Mouse (Mus musculus): ENCODE results near the gene Trmt2b.
"Not testable (repeated sequence)": the region's sequence is repeated elsewhere in the genome, so short reads cannot be mapped to it uniquely, and the experiment has no call there.

Gene Trmt2b

GRCm38 (mm10) chrX:134276275-134277160 is at the start of gene Trmt2b:
Trmt2b (minus strand) TSS chrX:134276984.
- DNase-seq (ENCODE audit: low read depth, low spot score) = peak; percentile 73

GRCm38 (mm10) chrX:134319153-134319932 is 42.6 kb upstream of the Trmt2b start:
- DNase-seq (ENCODE audit: low read depth, low spot score) = peak; percentile 65

GRCm38 (mm10) chrX:134311193-134311592 is 34.4 kb upstream of the Trmt2b start:
- not testable (repeated sequence) for DNase-seq (ENCODE audit: low read depth, low spot score)

- peak; percentile 75 for DNase-seq (ENCODE audit: low read depth, low spot score)
These were observed 31.5 kb upstream of the Trmt2b start for GRCm38 (mm10) chrX:134308275-134308634.

GRCm38 (mm10) chrX:134307534-134308274 is 30.9 kb upstream of the Trmt2b start, which contains the start of gene Cenpi:
Cenpi (plus strand) TSS chrX:134308084.
- peak; percentile 85 for DNase-seq (ENCODE audit: low read depth, low spot score)

- DNase-seq (ENCODE audit: low read depth, low spot score) = no peak
These were observed 26.5 kb upstream of the Trmt2b start for GRCm38 (mm10) chrX:134303287-134303686.

GRCm38 (mm10) chrX:134300219-134300618 is 23.4 kb upstream of the Trmt2b start:
- DNase-seq (ENCODE audit: low read depth, low spot score) = peak; percentile 29

- DNase-seq (ENCODE audit: low read depth, low spot score) = no peak
These were observed 20.4 kb upstream of the Trmt2b start for GRCm38 (mm10) chrX:134297195-134297594.

- no peak for DNase-seq (ENCODE audit: low read depth, low spot score)
These were observed 20.0 kb upstream of the Trmt2b start for GRCm38 (mm10) chrX:134296737-134297136.

GRCm38 (mm10) chrX:134296301-134296700 is 19.5 kb upstream of the Trmt2b start:
- DNase-seq (ENCODE audit: low read depth, low spot score) = no peak

- no peak for DNase-seq (ENCODE audit: low read depth, low spot score)
These were observed 10.5 kb upstream of the Trmt2b start for GRCm38 (mm10) chrX:134287305-134287704.

GRCm38 (mm10) chrX:134285791-134286190 is 9.0 kb upstream of the Trmt2b start:
- no peak for DNase-seq (ENCODE audit: low read depth, low spot score)

GRCm38 (mm10) chrX:134285102-134285501 is 8.3 kb upstream of the Trmt2b start:
- DNase-seq (ENCODE audit: low read depth, low spot score) = no peak

- DNase-seq (ENCODE audit: low read depth, low spot score) = no peak
These were observed 3.7 kb upstream of the Trmt2b start for GRCm38 (mm10) chrX:134280531-134280930.

- peak; percentile 60 for DNase-seq (ENCODE audit: low read depth, low spot score)
These were observed 1.1 kb downstream of the Trmt2b start for GRCm38 (mm10) chrX:134275715-134276114.

GRCm38 (mm10) chrX:134262129-134262528 is 14.7 kb downstream of the Trmt2b start:
- DNase-seq (ENCODE audit: low read depth, low spot score) = no peak

- DNase-seq (ENCODE audit: low read depth, low spot score) = no peak
These were observed 15.6 kb downstream of the Trmt2b start for GRCm38 (mm10) chrX:134261191-134261590.

GRCm38 (mm10) chrX:134248202-134248601 is 28.6 kb downstream of the Trmt2b start:
- no peak for DNase-seq (ENCODE audit: low read depth, low spot score)

- no peak for DNase-seq (ENCODE audit: low read depth, low spot score)
These were observed 30.8 kb downstream of the Trmt2b start for GRCm38 (mm10) chrX:134245946-134246345.

- no peak for DNase-seq (ENCODE audit: low read depth, low spot score)
These were observed 38.5 kb downstream of the Trmt2b start for GRCm38 (mm10) chrX:134238266-134238665.

- DNase-seq (ENCODE audit: low read depth, low spot score) = no peak
These were observed 43.7 kb downstream of the Trmt2b start for GRCm38 (mm10) chrX:134233048-134233447.

GRCm38 (mm10) chrX:134221856-134222255 is 54.9 kb downstream of the Trmt2b start, which contains the start of gene Nox1:
Nox1 (minus strand) TSS chrX:134221956.
- peak; percentile 21 for DNase-seq (ENCODE audit: low read depth, low spot score)

All from 3T3-L1 (cell line).